Mouse (Mus musculus): Measurements from ENCODE around the gene Kif17.
A peak's percentile ranks its signal among the peaks of the same experiment; 100 is the strongest.
"Not testable (repeated sequence)": the region's sequence is repeated elsewhere in the genome, so short reads cannot be mapped to it uniquely, and the experiment has no call there.

Kif17 gene

DNA sequence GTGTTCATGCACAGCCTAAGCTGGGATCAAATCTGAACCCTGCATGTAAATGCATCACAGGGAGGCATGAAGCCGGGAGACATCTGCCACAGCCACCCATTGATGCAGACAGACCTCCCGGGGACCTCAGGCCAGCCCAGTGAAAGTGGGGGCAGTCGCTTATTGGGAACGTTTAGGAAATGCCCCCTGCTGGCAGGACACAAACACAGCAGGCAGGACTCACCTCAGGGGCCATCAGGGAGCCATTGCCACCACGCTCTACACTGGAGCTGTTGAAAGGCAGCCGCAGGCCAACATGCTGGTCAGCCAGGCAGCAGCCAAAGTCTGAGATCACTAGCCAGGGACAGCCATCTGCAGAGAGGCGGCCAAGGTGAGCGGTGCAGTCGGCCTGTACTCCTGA is 65.5 kb downstream of the Kif17 start:
- DNase-seq: no peak

DNA sequence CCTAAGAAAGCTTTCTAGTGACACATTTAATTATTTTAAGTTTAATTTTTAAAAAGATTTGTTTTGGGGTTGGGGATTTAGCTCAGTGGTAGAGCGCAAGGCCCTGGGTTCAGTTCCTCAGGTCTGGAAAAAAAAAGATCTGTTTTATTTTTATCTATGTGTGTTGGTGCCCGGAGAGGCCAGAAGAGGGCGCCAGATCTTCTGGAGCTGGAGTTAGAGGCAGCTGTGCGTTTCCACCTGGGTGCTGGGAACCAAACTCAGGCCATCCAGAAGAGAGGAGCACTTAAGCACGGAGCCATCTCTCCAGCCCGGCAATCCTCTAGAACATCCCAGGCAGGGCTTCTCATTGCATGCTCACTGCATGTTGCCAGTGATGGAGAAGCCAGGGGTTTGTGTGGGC is 66.1 kb downstream of the Kif17 start:
- DNase-seq: no peak

- peak; percentile 62 for DNase-seq
Observed at GRCm38 (mm10) chr4:138318509-138319266, 68.5 kb downstream of the Kif17 start.

DNA sequence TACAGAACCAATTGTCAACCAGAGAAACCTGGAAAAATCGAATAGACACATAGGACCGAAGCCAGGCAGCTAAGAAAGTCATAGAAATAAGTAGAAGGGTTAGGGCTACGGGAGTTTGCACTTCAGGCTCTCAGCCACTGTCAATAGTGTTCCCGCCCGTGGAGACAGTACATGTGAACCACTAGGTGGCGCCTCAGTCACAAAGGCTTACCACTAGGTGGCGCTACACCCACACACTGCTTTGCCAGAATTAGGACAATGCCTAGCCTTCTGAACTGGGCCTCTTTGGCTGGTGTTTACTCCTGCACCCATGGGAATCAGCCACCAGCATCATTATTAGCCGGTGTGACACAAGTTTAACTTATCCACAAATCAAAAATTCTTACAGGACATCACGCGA is 69.3 kb downstream of the Kif17 start:
- peak; percentile 93 for DNase-seq

- DNase-seq: no peak
Observed at GRCm38 (mm10) chr4:138320711-138321110, 70.5 kb downstream of the Kif17 start.

GRCm38 (mm10) chr4:138321488-138321887 is 71.3 kb downstream of the Kif17 start:
- DNase-seq: no peak

DNA sequence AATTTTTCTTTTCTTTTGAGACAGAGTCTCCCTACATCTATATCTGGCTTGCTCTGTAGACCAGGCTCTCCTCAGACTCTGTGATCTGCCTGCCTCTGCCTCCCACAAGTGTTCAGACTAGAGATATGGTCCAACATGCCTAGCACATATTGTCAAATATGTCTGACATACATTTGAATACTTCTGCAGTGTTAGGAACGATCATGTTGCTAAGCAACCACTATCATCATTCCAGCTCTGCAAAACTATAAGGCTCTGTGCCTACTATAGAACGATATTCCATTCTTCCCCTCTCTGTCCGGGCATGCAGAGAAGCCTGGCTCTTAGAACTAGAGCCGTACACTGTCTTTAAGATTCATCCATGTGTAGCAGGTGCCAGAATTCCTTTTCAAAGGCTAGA is 72.5 kb downstream of the Kif17 start:
- no peak for DNase-seq

DNA sequence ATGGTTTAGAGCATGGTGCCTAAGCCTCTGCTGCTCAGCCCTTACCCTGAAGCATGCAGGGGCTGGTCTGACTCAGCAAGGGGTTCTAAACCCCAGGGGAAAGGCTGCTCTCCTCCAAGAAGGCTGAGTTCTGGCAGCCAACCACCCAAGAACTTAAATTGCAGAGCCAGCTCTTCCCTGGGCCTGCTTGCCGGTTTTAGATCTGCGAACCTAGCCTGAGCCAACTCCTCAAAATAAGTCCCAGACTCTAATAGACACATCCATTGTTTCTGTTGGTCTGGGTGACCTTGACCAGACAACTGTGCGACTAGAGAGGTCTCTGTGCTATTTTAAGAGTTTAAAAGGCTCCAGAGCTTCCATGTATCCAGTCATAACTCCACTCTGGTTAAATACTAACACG is 73.5 kb downstream of the Kif17 start:
- no peak for DNase-seq

DNA sequence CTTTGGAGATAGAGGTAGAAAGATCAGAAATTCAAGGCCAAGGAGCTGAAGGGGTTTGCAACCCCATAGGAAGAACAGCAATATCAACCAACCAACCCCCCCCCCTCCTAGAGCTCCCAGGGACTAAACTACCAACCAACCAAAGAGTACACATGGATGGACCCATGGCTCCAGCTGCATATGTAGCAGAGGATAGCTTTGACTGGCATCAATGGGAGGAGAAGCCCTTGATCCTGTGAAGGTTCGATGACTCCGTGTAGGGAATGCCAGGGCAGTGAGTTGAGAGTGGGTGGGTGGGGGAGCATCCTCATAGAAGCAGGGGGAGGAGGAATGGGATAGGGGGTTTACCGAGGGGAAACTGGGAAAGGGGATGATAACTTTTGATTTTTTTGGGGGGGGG is 74.2 kb downstream of the Kif17 start:
- DNase-seq: no peak

DNA sequence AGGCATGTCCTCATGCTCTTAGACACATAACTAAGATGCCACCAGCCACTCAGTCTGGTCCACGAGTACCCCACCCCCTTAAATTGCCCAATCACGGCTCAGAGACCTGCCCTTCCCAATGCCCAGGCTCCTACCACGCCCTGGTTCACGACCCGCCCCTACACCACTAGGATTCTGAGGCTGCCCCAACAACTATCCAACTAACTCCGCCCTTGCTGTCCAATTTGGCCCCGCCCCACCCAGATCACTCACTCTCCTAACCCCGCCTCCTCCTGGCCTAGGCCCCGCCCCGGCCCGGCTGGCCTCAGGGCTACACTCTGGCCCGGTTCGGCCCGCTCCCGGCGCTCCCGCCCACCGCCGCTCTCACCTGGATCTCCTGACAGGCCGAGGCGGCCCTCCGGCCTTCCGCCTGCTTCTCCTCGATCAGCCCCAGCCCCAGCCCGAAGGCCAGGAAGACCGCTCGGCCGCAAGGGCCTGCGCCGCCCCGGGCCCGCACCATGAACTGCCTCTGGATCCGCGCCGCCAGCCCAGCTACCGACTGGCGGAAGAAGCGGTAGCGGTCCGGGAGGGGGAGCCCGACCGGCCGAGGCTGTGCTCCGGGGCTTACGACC is 75.3 kb downstream of the Kif17 start:
- peak; percentile 99 for DNase-seq

DNA sequence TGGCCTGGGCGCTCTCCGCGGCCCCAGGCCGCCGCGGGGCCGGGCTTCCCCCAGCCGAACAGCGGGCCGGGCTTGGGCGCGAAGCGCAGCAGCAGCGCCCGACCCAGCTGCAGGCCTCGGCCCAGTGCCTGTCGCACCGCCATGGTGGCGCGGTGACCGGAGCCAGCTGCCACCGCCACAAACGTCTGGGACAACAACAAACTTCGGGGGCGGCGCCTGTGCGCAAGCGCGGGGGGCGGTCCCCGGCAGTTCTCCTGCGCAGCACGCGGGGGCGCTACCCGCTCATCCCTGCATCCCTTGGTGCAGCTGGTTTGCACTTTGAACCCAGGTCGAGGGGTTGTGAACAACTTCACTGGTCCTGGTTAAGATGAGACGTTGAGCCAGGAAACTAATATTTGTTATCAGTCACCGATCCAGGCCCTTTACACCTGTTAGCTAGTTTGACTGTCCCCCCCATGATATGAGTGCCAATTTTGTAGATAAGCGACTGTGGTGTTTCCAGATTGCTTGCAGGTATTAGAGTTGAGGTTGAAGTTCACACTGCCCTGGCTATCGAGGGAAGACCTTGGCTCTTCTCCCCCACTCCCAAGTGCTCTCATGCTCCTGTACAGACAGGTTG is 76.0 kb downstream of the Kif17 start, which contains the start of gene Pink1:
Gene Pink1 (minus strand): TSS at position 231 of the 619 bp plus-strand sequence.
- peak; percentile 96 for DNase-seq

- not testable (repeated sequence) for DNase-seq
Observed at GRCm38 (mm10) chr4:138327155-138327554, 76.9 kb downstream of the Kif17 start.

DNA sequence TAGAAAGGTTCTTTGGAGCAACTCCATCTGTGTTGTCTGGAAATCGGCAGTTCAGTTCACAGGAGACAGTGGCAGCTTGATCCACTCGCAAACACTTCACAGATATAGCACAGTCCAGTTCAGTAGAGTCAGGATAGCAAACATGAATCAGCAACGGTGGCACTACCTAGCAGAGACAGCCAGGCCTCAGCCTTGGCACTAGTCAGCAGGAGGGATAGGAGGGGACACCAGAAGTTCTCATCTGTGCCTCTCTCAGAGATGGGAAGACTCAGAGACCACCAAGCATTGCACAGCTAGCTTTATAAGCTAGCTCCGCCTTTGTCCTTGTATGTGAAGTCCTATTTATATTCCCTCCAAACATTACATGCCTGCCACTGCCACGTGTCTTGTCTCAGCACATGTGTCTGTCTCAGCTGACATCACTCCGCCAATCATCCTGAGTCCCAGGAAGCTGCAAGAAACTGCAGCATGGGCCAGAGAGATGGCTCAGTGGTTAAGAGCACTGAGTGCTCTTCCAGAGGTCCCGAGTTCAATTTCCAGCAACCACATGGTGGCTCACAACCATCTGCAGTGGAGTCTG is 77.7 kb downstream of the Kif17 start:
- no peak for DNase-seq

DNA sequence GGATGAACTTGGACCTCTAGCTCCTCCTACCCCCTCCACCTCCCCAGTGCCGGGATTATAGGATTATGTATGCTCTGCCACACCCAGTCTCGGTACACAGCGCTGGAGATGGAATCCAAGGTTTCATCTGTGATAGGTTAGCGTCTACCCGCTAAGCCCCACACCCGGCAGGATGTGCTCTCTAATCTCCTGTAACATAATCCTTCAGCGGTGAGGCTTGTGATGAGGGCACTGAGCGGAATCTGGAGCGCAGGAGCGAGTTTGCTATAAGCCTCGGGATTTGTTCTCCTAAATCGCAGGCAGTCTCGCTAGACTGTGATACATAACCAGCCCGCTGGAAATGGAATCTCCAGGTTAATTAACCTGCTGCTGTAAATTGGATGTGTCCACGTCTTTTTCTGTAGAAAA is 80.0 kb downstream of the Kif17 start:
- no peak for DNase-seq

DNA sequence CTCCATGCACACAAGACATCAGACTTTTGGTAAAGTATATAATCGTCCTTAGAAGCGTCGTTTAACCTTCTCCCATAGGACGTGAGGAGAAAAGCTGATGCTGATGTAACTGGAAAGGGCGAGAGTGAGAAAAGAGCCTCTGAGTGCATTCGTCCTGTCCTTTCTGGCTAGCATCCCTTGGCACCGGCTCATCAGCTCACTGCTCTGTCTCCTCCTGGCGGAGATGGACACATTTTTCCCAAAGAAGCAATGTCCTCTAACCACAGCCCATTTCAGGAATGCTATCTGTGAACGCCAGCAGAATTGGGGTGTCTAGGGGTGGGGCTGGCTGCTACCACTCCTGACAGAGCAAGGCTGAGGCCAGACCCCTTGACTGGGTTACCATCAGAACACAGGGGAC is 81.4 kb downstream of the Kif17 start:
- no peak for DNase-seq

DNA sequence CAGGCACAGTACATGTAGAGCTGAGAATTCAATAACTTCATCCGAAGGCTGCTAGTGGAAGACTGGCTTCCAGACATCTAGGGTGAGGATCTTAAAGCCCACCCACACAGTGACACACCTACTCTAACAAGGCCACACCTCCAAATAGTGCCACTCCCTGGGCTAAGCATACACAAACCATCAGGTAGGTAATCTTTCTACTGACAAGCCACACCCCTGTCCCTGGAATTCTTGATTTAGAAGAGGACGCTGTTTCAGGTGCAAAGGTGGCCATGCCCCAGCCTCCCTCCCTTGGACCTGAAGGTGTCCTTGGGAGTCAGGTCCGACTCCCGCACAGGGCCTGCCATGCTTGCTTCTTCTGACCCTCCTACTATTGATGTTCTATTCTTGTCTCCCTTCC is 82.9 kb downstream of the Kif17 start:
- DNase-seq: no peak

DNA sequence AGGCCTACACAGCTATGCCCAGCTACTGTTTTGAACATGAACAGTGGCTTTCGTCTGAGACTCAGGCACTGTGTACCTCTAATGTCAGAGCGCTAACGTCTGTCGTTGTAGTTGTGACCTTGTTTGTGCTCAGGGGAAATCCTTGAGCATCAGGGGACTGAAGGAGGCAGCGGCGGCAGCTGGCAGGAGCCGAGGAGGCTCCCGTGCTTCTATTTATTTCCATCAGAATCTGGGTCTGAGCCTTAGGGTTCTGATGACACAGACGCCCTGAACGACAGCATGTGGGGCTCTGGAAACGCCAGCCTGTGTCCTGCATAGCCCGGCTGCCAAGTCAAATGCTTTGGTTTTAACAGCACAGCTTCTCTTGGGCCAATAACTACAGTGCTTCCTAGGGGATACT is 84.8 kb downstream of the Kif17 start:
- no peak for DNase-seq

- DNase-seq: no peak
Observed at GRCm38 (mm10) chr4:138335648-138336047, 85.4 kb downstream of the Kif17 start.

GRCm38 (mm10) chr4:138336876-138337275 is 86.6 kb downstream of the Kif17 start:
- DNase-seq: no peak

DNA sequence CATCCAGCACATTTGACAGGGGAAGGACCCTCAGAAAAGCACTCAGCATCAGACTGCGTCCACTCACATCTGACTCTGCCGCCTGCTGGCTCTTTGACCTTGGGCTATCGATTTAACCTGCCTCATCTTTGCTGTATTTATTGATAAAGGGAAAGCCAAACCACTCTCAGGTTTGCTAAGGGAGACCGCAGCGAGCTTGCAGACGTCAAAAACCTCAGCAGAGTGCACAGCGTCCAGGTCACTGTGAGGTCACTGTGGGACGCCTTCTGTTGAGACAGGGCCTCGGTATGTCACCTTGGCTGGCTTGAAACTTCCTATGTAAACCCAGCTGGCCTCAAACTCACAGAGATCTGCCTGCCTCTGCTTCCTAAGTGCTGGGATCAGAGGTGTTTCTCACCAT is 87.1 kb downstream of the Kif17 start:
- DNase-seq: no peak

DNA sequence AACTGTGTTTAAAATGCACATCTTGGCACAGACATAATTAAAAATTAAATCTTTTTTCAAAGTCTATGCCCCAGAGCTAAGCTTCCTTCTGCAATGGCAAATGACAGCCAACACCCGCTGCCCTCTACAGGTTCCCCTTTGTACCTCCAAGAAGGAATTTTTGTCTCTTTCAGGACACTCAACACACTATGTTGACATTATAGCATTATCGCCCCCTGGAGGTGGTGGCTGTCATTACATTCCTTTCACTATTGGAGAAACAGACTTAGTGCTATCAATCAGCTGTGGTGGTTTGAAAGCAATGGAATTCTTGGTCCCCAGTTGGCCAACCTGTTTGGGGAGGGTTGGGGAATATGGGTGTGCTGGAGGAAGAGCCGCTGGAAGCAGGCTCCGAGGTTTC is 89.7 kb downstream of the Kif17 start:
- peak; percentile 82 for DNase-seq

GRCm38 (mm10) chr4:138341393-138341792 is 91.2 kb downstream of the Kif17 start:
- DNase-seq: no peak

- no peak for DNase-seq
Observed at GRCm38 (mm10) chr4:138342048-138342447, 91.8 kb downstream of the Kif17 start.

GRCm38 (mm10) chr4:138342778-138343177 is 92.5 kb downstream of the Kif17 start:
- no peak for DNase-seq

Measured in lung, postnatal 36 days (tissue).